Mouse (Mus musculus) liver, adult 2 months (tissue): ENCODE results near the gene Fndc3b. TPM values are rescaled to one million over a fixed set of nuclear protein-coding genes. Genes with fewer than 3 reads are reported as not detected.

ENCODE experiments used
- DNase-seq: peaks from one replicate; pipeline ENCODE4 v3.0.0-alpha.2; 2011; ENCODE audit warnings: low read depth, low spot score; ENCODE audit errors: extremely low read depth
- H3K27ac ChIP-seq: fragments of 200-500 bp; replicated peaks from 2 replicates; pipeline ENCODE4 v1.5.1; 2012; ENCODE audit warnings: low read depth, mild to moderate bottlenecking, control low read depth, inconsistent platforms, low read length; ENCODE audit not compliant: insufficient read depth
- H3K27me3 ChIP-seq: fragments of 200-500 bp; 2 replicates; pipeline ENCODE4 v1.6.1; 2012; ENCODE audit warnings: mild to moderate bottlenecking, moderate library complexity, low read length, inconsistent platforms; ENCODE audit not compliant: control insufficient read depth, insufficient read depth
- H3K36me3 ChIP-seq: fragments of 200-500 bp; 2 replicates; pipeline ENCODE4 v1.6.1; 2012; ENCODE audit warnings: low read length, inconsistent platforms; ENCODE audit not compliant: control insufficient read depth, insufficient read depth
- H3K4me1 ChIP-seq: fragments of 200-500 bp; 2 replicates; pipeline ENCODE4 v1.6.1; 2011; ENCODE audit warnings: low read length; ENCODE audit not compliant: control insufficient read depth, insufficient read depth
- H3K4me3 ChIP-seq: fragments of 200-500 bp; 2 replicates; pipeline ENCODE4 v1.5.1; 2011; ENCODE audit warnings: low read depth, mild to moderate bottlenecking, control low read depth, low read length, moderate library complexity; ENCODE audit not compliant: insufficient read depth
- H3K79me2 ChIP-seq: fragments of 200-500 bp; 2 replicates; pipeline ENCODE4 v1.6.1; 2012; ENCODE audit warnings: inconsistent platforms, mild to moderate bottlenecking, low read length, moderate library complexity; ENCODE audit not compliant: control insufficient read depth, insufficient read depth
- H3K9ac ChIP-seq: fragments of 200-500 bp; 2 replicates; pipeline ENCODE4 v1.6.1; 2012; ENCODE audit warnings: low read depth, mild to moderate bottlenecking, control low read depth, inconsistent platforms, low read length
- CTCF ChIP-seq: fragments of 200-500 bp; IDR thresholded peaks from 2 replicates; pipeline ENCODE4 v1.5.1; 2011; ENCODE audit warnings: low read depth, low read length, control low read depth
- POLR2A ChIP-seq: fragments of 200-500 bp; IDR thresholded peaks from 2 replicates; pipeline ENCODE4 v1.6.1; 2011; ENCODE audit warnings: low read length, control low read depth; ENCODE audit not compliant: insufficient read depth; ENCODE audit errors: extremely low read depth
- WGBS: fragments of 180-500 bp; shearing (Covaris S2); methylation state at CpG from one replicate; pipeline ENCODE4 v1.1.7; 2018; 5-methylcytosine and 5-hydroxymethylcytosine counted together
- polyA plus RNA-seq: library from polyadenylated mRNA; depleted of rRNA; stranded (reverse); fragments of >200 nt; gene quantifications from 2 replicates; pipeline ENCODE4 v1.2.3, GENCODE M21; 2012; rRNA removed
- total RNA-seq: library from RNA; depleted of rRNA; stranded (reverse); fragments of >200 nt; gene quantifications from 2 replicates; pipeline ENCODE4 v1.2.3, GENCODE M21; 2014; rRNA removed

The Fndc3b gene
- total and polyA plus RNA-seq, 2 experiments: 3.3 to 9.4 TPM

GRCm38 (mm10) chr3:27370582-27371275, 340.4 kb downstream of the Fndc3b start:
- Histone ChIP-seq H3K79me2 (no peaks in the 10 kb centered on the region), H3K27me3 (peaks cover 21% of the 10 kb centered on the region), H3K4me3 (no peak overlapping the region), H3K9ac (no peak overlapping the region), H3K27ac (no peak overlapping the region), H3K4me1 (no peaks in the 10 kb centered on the region), H3K36me3 (no peaks in the 10 kb centered on the region)
- WGBS: 9% methylated on average over 20 of the region's 20 CpGs
- no peak for TF ChIP-seq POLR2A
- TF ChIP-seq CTCF: no peak
- no peak for DNase-seq

- peaks cover 21% of the 10 kb centered on the region for H3K27me3 ChIP-seq
- no peak for DNase-seq
- 8% methylated on average over 10 of the region's 10 CpGs for WGBS
Measured at GRCm38 (mm10) chr3:27370125-27370524, 341.0 kb downstream of the Fndc3b start.

More at GRCm38 (mm10) chr3:27370125-27370524, 341.0 kb downstream of the Fndc3b start:
- no peak overlapping the region for H3K4me3 ChIP-seq
- H3K79me2 ChIP-seq: no peaks in the 10 kb centered on the region
- no peak overlapping the region for H3K27ac ChIP-seq
- no peak overlapping the region for H3K9ac ChIP-seq
- no peaks in the 10 kb centered on the region for H3K4me1 ChIP-seq
- TF ChIP-seq POLR2A: no peak
- no peak for TF ChIP-seq CTCF
- H3K36me3 ChIP-seq: no peaks in the 10 kb centered on the region

Other genes with a start within 250 kb of the Fndc3b start
- gene Tmem212, start 185.1 kb upstream of the Fndc3b start, total RNA-seq: not detected in 2 replicates
- gene Tmem212, start 185.1 kb upstream of the Fndc3b start, polyA plus RNA-seq: not detected in 2 replicates
- 8.4 and 11.3 TPM in 2 replicates for gene Pld1, start 227.4 kb upstream of the Fndc3b start, total RNA-seq
- 1.7 and 1.9 TPM in 2 replicates for gene Pld1, start 227.4 kb upstream of the Fndc3b start, polyA plus RNA-seq